Mouse (Mus musculus): ENCODE measurements around the gene St8sia6. TPM values are rescaled to one million over a fixed set of nuclear protein-coding genes. Genes with fewer than 3 reads are reported as not detected.
A peak's percentile ranks its signal among the peaks of the same experiment; 100 is the strongest.

St8sia6 gene
- total RNA-seq (2021) = 1 to 10 TPM; 2.8 to 3.7 TPM
- long read RNA-seq, experiment 1, full-length matches to known transcripts = 1 of 2 reads
- long read RNA-seq, experiment 1, partial matches to known transcripts = 1 of 2 reads
- long read RNA-seq, experiment 1, other reads (novel, unspliced or antisense) = 0 of 2 reads
- long read RNA-seq, experiment 2 = 0 reads

GRCm38 (mm10) chr2:13793969-13794363, at the start of gene St8sia6:
Gene St8sia6, minus strand, starts transcription at chr2:13794064.
- TF ChIP-seq CTCF (conservative IDR thresholded peaks at IDR 0.05) = no peak

GRCm38 (mm10) chr2:13836310-13836709, 42.4 kb upstream of the St8sia6 start:
- no peak overlapping the region for H3K27ac ChIP-seq

More at GRCm38 (mm10) chr2:13793969-13794363, at the start of gene St8sia6:
- Histone ChIP-seq H3K27ac (peak within 1 kb of the TSS; percentile 36; the same call in 1 of the 2 replicates), H3K4me3 (peak within 1 kb of the TSS; percentile 66)
- DNase-seq (ENCODE audit: low spot score in 2 of 2) = no peak

GRCm38 (mm10) chr2:13834989-13835388, 41.1 kb upstream of the St8sia6 start:
- no peak overlapping the region for H3K4me3 ChIP-seq
- no peak for DNase-seq (ENCODE audit: low spot score in 2 of 2)
- TF ChIP-seq CTCF (conservative IDR thresholded peaks at IDR 0.05) = no peak
- H3K27ac ChIP-seq = no peak overlapping the region

More at GRCm38 (mm10) chr2:13836310-13836709, 42.4 kb upstream of the St8sia6 start:
- H3K4me3 ChIP-seq = no peak overlapping the region
- no peak for DNase-seq (ENCODE audit: low spot score in 2 of 2)
- TF ChIP-seq CTCF (conservative IDR thresholded peaks at IDR 0.05) = no peak

GRCm38 (mm10) chr2:13816645-13817044, 22.8 kb upstream of the St8sia6 start:
- Histone ChIP-seq H3K27ac (no peak overlapping the region), H3K4me3 (no peak overlapping the region)
- TF ChIP-seq CTCF (conservative IDR thresholded peaks at IDR 0.05) = no peak
- DNase-seq (ENCODE audit: low spot score in 2 of 2) = no peak

GRCm38 (mm10) chr2:13808593-13808992, 14.7 kb upstream of the St8sia6 start:
- Histone ChIP-seq H3K27ac (no peak overlapping the region), H3K4me3 (no peak overlapping the region)
- TF ChIP-seq CTCF (conservative IDR thresholded peaks at IDR 0.05) = no peak
- DNase-seq (ENCODE audit: low spot score in 2 of 2) = no peak

- TF ChIP-seq CTCF (conservative IDR thresholded peaks at IDR 0.05) = no peak
- no peak overlapping the region for H3K4me3 ChIP-seq
- no peak for DNase-seq (ENCODE audit: low spot score in 2 of 2)
- no peak overlapping the region for H3K27ac ChIP-seq
Measured at GRCm38 (mm10) chr2:13808008-13808407, 14.1 kb upstream of the St8sia6 start.

- no peak overlapping the region for H3K27ac ChIP-seq
- no peak for DNase-seq (ENCODE audit: low spot score in 2 of 2)
- TF ChIP-seq CTCF (conservative IDR thresholded peaks at IDR 0.05) = peak; percentile 42
- H3K4me3 ChIP-seq = no peak overlapping the region
Measured at GRCm38 (mm10) chr2:13806120-13806519, 12.3 kb upstream of the St8sia6 start.

GRCm38 (mm10) chr2:13800639-13801038, 6.8 kb upstream of the St8sia6 start:
- TF ChIP-seq CTCF (conservative IDR thresholded peaks at IDR 0.05) = no peak
- no peak for DNase-seq (ENCODE audit: low spot score in 2 of 2)
- Histone ChIP-seq H3K27ac (no peak overlapping the region), H3K4me3 (no peak overlapping the region)

GRCm38 (mm10) chr2:13794446-13794845, 582 bp upstream of the St8sia6 start:
- no peak for DNase-seq (ENCODE audit: low spot score in 2 of 2)
- Histone ChIP-seq H3K27ac (no peak overlapping the region), H3K4me3 (no peak overlapping the region)
- no peak for TF ChIP-seq CTCF (conservative IDR thresholded peaks at IDR 0.05)

GRCm38 (mm10) chr2:13793054-13793968, 553 bp downstream of the St8sia6 start:
- peak overlapping the region; percentile 66 for H3K4me3 ChIP-seq
- DNase-seq (ENCODE audit: low spot score in 2 of 2) = no peak
- peak; percentile 42 for TF ChIP-seq CTCF (conservative IDR thresholded peaks at IDR 0.05)
- peak overlapping the region; percentile 36; the same call in 1 of the 2 replicates for H3K27ac ChIP-seq

GRCm38 (mm10) chr2:13792256-13793005, 1.4 kb downstream of the St8sia6 start:
- DNase-seq (ENCODE audit: low spot score in 2 of 2) = no peak
- no peak overlapping the region for H3K27ac ChIP-seq
- TF ChIP-seq CTCF (conservative IDR thresholded peaks at IDR 0.05) = no peak
- H3K4me3 ChIP-seq = peak overlapping the region; percentile 66

- H3K27ac ChIP-seq = no peak overlapping the region
- DNase-seq (ENCODE audit: low spot score in 2 of 2) = no peak
- no peak for TF ChIP-seq CTCF (conservative IDR thresholded peaks at IDR 0.05)
- H3K4me3 ChIP-seq = no peak overlapping the region
Measured at GRCm38 (mm10) chr2:13791598-13791997, 2.3 kb downstream of the St8sia6 start.

GRCm38 (mm10) chr2:13789365-13789764, 4.5 kb downstream of the St8sia6 start:
- Histone ChIP-seq H3K27ac (no peak overlapping the region), H3K4me3 (no peak overlapping the region)
- no peak for TF ChIP-seq CTCF (conservative IDR thresholded peaks at IDR 0.05)
- DNase-seq (ENCODE audit: low spot score in 2 of 2) = no peak

All from layer of hippocampus, adult 2 months (tissue).